Mouse (Mus musculus) MEL-GATA-1-ER (cell line): Measurements from ENCODE around the gene Reck.

Experiments
- DNase-seq: peaks from one replicate; pipeline ENCODE4 v3.0.0-alpha.2; 2012; ENCODE audit warnings: low read depth; ENCODE audit errors: extremely low read depth

Reck gene

DNA sequence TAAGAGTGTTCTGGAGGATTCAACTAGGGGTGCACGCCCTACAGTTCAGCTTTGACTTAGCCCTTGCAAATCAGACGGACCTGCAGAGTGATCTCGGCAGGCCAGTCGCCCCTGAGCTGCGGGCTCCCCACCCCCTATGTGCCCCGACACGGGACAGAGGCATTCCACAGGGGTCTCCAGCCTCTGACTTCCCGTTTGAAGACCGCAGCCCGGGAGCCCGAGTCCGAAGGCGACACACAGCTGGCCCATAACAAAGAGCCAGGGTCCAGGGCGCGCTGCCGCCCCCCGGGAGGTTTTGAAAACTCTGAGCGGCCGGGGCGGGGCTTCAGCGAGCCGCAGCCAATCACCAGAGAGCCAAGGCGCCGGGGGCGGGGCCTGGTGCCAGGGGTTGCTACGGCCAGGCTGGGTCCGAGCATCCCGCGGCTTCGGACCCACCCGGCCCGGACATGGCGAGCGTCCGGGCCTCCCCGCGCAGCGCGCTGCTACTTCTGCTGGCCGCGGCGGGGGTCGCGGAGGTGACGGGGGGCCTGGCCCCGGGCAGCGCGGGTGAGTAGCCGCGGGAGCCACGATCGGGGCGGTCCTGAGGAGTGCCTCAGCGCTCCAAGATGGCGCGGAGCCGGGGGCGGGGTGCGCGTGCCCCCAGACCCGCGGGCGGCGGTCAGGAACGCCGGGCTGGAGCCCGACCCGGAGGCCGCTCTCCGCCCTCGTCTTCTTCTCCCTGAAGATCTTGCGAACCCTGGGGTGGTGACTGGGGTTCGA, at the start of gene Reck:
Gene Reck, plus strand, starts transcription at position 371 of the 759 bp plus-strand sequence.
- DNase-seq: peak; percentile 11

DNA sequence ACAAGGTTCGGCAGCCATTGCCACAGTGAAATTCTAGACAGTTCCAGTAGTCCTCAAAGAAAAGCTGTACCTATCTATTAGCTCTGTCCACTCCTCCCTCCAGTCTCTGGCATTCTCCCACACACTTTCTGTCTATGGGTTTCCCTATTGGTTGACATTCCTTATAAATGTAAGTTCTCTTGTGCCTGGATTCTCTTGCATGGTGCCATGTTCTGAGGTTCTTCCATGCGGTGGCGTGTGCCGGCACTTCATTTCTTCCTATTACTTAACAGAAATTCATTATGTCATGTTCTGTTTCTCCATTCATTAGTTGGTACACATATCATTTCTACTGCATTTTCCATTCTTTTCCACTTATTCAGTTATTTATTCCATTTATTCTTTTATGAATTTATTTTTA, 46.5 kb upstream of the Reck start:
- DNase-seq: no peak

DNA sequence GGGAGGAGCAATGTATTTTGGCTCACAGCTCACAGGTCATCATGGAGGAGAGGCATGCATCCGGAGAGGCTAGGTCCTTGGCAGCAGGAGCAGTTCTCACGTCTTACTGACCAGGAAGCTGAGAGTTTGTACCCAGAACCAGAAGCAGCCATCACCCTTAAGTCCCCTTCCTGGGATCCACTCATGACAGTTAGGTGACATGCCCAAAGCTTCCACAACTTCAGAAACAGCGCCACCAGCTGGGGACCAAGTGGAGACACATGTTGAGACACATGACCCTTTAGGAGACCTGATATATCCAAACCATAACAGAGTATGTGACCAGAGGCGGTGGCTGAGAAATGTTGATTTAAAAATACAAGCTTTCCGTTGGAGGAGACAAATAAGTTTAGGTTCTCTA, 43.3 kb upstream of the Reck start:
- peak; percentile 9 for DNase-seq

DNA sequence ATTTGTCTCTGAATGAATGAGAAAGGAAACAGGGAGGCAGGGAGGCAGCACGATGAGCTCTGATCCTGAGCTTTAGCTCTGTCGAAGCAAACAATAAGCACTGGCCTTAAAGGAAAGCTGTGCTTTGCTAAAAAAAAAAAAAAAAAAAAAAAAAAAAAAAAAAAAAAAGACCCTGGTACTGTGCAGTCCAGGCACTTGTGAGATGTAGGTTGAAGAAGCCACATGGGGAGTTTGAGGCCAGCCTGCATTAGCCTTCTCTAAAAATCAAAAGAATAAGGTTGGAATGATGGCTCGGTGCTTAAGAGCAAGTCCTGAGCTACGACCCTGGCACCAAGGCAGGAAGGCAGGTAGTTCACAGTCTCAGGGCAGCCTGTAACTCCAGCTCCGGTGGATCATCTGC, 41.6 kb upstream of the Reck start:
- DNase-seq: no peak

DNA sequence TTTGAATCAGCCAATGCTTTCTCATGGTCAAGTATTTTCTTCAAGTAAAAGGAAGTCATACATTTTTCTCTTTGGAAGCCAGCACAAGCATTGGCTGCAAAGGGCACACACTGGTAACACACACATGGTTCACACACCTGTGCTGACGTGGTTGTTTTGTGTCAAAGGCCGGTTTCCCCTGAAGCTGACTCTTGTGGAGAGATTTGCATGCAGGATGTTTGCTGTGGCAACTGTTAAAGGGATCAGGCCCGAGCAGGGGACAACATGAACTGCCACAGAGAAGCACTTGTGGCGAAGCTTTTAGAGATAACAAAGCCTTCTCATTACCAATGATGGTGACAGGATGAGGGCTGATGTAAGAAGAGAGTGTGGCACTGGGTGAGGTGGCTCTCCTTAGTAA, 40.6 kb upstream of the Reck start:
- no peak for DNase-seq

DNA sequence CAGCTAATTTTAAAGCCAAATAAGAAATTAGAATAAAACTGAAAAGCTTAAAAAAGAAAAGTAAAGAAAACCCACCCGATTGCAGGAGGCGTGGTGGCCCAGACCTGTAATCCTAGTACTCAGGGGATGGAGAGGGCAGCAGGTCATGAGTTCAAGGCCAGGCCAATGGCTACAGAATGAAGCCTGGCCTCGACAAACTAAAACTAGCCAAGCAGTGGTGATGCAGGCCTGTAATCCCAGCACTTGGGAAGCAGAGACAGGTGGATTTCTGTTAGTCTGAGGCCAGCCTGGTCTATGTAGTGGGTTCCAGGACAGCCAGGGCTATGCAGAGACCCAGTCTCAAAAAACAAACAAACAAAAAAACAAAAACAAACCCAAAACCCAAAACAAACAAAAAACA, 37.0 kb upstream of the Reck start:
- DNase-seq: no peak

DNA sequence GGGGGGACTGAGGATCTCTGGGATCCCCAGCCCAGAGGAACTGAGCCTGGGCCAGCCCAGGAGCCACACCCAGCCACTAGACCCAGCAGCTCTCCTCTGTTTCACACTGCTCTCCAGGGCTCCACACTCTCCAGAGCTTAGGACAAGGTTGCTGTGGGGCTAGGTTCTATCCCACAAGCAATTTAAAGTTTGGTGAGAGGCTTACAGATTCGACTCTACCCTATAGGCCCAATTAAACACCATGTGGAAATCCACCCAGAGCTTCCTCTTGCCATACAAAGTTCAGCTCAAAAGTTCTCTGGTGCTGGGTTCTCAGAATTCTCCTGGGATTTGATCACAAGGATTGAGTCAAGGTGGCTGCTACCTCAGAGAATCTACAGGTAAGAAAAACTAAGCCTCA, 35.2 kb upstream of the Reck start, which contains the start of gene Olfr157:
Gene Olfr157, minus strand, starts transcription at position 101 of the 400 bp plus-strand sequence.
- DNase-seq: no peak

DNA sequence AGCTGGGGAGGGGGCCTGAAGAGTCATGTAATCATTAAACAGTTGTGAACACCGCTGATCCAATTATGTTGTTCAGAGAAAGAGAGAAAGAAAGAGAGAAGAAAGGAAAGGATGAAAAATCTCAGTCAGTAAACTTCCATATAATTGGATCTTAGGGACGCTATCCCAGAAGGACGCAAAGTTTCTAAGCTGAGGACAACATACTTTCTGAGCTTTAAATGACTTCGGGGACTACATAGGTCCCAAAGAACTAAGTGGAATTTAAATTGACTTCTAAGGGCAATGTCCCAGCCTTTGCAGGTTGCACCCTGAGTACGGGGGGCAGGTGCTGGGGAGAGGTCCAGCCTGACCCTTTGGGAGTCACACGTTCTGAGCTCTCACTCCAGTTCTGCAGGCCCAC, 24.1 kb upstream of the Reck start, which contains the start of gene Olfr155:
Gene Olfr155, plus strand, starts transcription at position 301 of the 400 bp plus-strand sequence.
- no peak for DNase-seq

DNA sequence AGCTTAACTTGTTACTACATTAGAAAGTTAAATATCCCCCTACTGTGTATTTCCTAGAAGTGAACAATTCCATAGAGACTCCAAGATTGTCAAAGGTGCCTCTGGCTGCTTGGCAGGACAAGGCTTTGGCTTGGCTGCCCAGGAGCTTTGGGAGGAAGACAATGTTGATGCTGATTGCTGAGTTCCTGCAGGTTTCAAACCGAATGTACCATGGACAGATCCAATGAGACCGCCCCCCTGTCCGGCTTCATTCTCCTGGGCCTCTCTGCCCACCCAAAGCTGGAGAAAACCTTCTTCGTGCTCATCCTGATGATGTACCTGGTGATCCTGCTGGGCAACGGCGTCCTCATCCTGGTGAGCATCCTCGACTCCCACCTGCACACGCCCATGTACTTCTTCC, 21.2 kb upstream of the Reck start:
- no peak for DNase-seq

DNA sequence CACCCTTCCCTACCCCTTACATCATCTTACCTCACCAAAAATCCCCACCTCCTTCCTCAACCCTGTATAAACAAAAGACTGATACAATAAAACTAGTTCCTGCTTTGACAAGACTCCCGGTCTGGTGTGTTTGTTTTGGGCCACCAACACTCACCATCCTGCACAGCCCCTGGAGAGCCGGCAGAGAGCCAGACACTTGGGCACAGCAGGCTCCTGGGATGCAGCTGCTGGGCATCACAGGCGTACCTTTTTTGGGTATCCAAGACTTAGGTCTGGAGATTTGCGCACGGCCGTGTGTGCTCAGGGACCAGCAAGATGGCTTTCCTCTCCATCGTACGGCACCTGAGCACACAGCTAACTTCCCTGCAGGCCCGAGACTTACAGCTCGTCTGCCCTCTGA, 15.4 kb upstream of the Reck start:
- DNase-seq: no peak

DNA sequence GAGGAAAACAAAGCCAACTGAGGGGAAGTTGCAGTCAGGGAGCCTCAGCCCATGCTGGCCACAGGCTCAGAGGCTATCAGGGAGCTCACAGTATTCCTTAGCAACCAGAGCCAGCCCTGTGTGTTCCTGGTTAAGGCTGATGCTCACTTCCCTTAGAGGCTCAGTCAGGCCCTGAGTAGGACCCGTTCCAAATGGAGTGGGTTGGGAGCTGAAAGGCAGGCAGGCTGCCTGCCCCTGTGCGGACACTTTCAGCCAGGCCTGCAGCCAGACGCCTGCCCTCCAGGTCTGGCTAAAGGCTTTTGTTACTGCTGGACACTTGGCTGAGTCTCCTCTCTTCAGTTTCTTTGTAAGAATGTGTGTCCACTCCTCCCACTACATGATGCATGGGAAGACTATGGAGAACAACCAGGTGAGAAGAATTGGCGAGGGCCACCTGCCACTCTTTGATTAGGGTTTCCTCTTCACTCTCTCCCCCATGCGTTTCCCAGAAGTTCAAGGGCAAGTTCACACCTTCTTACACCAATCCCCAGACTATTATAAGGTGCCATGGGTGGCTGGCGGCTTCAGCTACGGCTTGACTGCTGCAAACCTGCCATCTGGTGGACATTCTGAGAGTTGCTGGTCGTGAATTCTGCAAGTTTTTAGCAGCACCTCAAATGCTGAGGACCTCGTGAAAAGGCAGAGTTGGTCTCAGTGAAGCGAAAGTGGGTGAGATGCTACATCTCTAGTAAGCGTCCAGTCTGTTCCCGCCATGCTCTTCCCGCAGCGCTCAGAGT, 14.4 kb upstream of the Reck start:
- peak; percentile 36 for DNase-seq

DNA sequence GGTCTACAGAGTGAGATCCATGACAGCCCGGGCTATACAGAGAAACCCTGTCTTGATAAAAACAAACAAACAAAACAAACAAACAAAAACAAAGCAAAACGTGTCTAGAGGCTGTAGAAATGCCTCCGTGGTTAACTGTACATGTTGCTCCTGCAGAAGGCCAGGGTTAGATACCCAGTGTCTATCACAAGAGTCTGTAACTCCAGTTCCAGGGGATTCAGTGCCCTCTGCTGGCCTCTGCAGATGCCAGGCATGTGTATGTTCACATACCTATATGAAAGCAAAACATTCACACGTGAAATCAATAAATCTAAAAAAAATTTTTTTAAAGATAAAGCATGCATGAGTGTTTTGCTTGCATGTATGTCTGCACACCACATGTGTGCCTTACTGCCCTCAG, 12.0 kb upstream of the Reck start:
- DNase-seq: no peak

DNA sequence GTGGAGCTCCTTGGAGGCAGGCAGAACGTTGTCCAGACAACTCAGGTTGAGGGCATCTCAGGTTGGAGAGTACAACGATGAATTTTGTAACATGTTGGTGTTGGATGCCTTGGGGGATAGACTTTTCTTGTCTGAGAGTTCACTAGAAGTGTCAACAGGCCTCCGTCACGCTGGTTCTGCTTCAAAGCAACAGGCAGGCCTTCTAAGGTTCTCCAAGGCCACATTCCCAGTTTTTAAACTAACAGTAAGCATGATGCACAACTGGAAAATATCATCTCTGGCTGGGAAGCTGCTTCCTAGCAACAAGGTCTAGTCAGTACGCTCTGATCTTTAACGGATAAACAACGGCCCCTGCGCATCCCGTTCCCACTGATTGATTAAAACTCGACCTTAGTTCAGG, 5.5 kb upstream of the Reck start:
- no peak for DNase-seq

DNA sequence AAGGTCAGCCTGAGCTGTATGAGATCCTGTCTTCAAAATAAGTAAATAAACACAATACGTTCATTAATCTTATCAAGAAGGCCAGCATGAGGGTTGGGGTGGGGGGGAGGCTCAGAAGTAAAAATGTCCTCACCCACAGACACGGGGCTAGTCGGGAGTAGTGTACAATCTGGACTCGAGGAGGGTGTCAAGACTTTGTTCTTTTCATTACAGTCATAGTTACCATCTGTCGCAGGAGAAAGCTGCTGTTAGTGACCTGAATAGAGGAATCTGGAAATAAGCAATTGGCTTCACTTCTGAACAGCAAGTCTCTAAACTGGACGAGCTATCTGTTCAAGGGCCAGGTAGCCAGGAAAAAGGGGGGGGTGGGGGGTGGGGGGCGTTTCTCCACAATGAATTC, 829 bp upstream of the Reck start:
- DNase-seq: no peak

DNA sequence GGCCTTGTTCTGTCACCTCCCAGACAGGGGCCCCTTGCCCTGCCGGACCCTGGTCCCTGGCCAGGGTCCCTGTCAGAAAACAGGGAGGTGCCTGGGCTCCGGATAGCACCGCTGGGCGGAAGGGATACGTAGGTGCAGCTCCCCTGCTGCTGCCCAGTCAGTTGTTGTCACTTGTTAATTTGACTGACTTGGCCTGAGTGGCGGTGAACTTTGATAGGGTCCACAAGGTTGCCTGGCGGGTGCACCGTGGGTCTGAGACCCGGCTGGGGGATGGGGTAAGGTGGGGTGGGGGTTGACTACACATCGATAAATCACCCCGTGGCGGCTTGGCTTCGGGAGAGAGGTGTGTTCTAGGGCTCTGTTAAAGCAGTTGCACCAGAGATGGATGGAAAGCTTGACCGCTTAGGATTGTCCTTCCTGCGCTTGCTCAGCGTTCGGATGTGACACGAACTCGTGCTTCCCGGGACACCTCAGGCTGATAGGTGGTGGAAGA, 635 bp downstream of the Reck start:
- no peak for DNase-seq

DNA sequence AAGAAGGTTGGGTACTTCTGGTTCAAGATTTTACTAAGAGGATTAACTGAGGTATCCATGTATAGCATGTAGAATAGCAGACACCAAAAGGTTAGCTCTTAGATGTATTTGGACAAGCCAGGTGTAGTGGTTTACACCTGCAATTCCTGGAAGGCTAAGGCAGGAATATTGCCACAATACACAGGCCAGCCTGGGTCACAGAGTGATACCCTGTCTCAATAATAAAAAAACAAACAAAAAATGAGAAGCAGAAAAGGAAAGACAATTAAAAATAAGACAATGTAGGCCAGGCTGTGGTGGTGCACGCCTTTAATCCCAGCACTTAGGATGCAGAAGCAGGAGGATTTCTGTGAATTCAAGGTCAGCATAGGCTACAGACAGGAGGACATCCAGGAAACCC, 1.9 kb downstream of the Reck start:
- DNase-seq: no peak

DNA sequence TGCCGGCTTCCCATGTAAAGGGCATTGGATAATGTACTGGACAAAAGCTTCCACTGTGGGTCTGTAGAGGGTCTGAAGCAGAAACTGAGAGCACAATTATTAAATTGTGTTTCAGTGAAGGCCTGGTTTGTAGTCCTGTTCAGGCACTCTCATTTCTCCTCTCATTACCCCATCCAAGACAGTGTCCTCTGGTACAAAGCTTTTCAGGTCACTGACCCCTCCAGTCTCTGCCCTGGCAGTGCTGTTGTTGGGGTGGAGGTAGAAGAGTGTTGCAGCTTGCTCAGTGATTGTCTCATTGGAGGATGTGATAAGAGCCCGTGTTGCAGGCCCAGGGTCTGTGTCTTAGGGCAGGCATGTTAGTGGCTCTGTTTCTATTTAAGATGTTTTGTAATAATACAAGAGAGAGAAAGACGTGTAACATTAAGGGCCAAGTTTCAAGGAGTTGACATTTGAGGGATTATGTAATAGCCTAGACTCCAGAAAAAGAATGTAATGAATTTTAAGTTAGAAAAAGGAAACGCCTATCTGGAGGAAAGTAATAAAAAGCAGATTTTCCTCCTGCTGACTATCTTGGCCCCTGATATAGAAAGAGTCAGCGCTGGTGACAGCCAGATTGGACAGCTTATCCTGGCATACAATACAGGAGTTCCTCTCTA, 2.9 kb downstream of the Reck start:
- DNase-seq: no peak

DNA sequence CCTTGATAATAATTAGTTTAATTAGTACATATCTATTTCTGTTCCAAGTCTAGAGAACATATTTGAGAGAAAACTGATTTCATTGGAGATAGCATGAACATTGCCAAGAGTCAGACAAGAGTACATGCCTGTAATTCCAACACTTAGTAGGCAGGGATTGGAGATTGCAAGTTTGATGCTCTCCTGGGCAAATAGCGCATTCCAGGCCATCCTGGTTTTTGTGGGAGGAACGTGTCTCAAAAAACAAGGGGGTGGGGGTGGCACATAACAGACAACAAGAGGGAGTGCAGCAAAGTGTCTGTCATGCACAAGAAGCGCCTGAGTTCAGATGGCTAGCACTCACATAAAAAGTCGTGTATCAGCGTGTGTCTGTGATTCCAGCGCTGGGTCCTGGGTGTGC, 4.2 kb downstream of the Reck start:
- DNase-seq: no peak

DNA sequence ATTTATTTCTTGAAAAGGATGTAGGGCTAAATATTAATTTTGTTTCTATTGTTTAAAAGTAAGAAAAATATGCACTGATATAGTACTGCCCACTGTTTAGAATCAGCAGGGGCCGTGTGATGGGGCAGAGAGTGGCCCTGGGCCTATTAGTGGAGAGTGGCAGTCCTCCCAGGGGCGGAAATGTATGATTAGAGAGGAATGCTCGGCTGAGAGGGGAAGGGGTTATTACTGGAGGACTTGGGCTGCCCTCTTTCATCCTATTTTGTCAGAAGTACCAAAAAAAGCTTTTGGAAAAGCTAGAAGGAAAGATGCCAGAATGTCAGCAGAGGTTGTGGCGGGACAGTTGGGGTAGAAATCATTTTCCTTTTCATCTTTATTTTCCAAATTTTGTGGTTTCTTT, 8.9 kb downstream of the Reck start:
- no peak for DNase-seq

DNA sequence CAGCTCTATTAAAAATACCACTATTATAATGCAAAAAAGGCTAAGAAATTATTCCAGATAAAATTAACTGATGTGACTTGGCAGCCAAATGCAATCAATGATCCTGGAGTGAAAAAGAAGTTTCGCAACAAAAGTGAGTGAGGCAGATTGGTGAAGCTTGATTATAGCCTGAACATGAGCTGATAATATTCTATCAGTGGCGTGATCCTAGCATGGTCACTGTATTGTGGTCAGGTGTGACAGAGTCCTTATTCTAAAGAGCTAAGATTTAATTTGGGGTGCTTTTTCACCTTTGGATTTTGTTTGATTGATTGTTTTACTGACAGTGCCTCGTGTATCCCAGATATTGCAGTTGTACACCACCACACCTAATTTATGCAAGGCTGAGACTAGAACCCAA, 15.9 kb downstream of the Reck start:
- DNase-seq: no peak

DNA sequence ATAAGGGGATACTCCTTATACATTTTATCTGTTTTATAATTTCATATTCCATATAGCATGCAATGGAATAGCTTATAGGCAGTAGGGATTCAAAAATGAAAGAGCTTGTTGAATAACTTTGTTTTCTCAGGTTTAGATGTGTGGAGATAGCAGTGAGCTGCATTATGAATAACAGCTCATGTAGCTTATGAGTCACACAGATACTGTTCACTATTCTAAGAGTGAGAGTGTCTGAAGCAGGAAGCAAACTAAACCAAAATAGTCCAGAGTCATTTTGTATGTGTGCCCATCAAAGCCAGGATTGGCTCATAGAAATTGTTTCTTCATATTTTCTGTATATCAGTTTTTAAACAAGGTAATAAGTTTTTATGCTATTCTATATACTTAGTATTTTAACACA, 21.9 kb downstream of the Reck start:
- no peak for DNase-seq

DNA sequence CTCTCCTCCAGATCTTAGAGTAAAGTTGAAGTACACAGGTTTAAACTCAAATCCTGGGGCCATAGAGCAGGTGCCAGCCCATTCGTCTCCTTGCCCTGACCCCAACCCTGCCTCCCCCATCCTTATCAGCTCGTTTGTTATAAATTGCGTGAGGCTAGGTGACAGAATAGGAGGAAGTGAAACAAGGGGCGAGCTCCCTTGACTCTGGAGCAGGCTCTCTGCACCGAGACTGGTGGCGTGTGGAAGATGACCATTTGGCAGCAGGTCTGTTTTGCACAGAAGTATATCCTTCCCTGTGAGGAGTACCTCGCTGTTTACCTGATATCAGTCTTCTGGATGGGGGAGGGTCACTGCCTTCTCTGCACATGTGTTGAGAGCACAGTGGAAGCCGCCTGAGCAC, 23.9 kb downstream of the Reck start:
- DNase-seq: no peak
